Mouse (Mus musculus) heart, postnatal 36 days (tissue): ENCODE measurements around the gene Unc93b1. TPM values are rescaled to one million over a fixed set of nuclear protein-coding genes. Genes with fewer than 3 reads are reported as not detected.
"Not testable (repeated sequence)": the region's sequence is repeated elsewhere in the genome, so short reads cannot be mapped to it uniquely, and the experiment has no call there.

Experiments
- DNase-seq, 2 experiments: peaks; one replicate each; pipeline ENCODE4 v3.0.0; 2021 to 2022
- intact Hi-C: fragments of 180-260 bp; cut with DNase I; formaldehyde crosslinking; loops from one replicate; pipeline ENCODE4 v1.15.1; 2025
- total RNA-seq, 2 experiments: library from RNA; stranded (reverse); gene quantifications; 2 replicates each; pipeline ENCODE4 v1.2.3; 2021

Gene Unc93b1
- total RNA-seq, 2 experiments from 2014 or later, result 16.9 to 20.6 TPM

GRCm38 (mm10) chr19:3942986-3943735 lies 8.2 kb downstream of the Unc93b1 start:
- DNase-seq, result no peak

DNA sequence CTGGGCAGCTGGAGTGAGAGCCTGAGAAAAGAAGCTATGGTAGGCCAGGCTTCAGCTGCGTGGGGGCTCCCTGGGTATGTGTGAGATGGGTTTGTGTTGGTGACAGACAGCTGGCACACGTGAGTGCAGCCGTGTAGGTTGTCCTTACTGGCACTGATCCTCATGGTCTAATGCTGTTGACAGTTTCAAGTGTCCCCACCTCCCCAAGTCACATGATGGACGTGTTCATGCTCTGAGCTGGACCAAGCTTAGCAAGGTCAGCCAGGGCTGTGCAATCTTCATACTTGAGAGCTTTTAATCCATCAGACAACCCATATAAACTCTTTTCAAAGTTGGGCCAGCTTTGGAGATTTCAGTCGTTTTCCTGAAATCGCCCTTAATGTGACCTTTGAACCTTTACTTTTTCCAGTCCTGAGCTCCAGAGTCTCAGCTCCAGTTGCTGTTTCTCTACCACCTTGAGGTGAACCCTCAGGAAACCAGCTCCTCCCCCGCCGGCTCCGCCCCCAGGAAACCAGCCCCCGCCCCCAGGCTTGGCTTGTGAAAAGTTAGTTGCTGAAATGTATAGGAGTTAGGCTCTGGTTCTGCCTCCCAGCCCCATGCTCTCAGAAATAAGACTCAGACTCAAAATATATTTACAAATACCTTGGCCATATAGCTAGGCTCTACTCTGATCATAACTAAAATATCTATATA lies 11.0 kb downstream of the Unc93b1 start:
- DNase-seq, result no peak
- intact Hi-C loops, result loop anchor here (1.0 kb wide), 2 partner anchors 34 to 69 kb away; no protein-coding TSS in a partner anchor

More at GRCm38 (mm10) chr19:3942986-3943735, 8.2 kb downstream of the Unc93b1 start:
- intact Hi-C loops, result no loop called here

DNA sequence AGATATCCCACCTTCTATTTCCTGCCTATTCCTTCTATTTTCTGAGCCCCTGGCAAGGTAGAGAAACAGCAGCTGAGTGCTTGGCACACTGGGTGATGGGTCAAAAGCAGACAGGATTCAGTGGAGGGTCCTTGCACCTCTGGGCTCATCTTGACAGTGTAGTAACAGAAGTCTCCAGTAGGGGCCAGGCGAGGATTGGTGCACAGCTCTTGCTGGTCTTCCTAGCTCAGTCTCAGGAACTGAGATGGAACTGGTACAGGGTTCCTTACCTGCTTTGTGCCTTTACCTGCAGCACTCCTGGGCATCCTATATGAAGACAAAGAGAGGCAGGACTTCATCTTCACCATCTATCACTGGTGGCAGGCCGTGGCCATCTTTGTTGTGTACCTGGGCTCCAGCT lies 11.7 kb downstream of the Unc93b1 start:
- DNase-seq, result peak; percentile 73 to 74
- intact Hi-C loops, result loop anchor here (1.0 kb wide), 2 partner anchors 34 to 69 kb away; no protein-coding TSS in a partner anchor

DNA sequence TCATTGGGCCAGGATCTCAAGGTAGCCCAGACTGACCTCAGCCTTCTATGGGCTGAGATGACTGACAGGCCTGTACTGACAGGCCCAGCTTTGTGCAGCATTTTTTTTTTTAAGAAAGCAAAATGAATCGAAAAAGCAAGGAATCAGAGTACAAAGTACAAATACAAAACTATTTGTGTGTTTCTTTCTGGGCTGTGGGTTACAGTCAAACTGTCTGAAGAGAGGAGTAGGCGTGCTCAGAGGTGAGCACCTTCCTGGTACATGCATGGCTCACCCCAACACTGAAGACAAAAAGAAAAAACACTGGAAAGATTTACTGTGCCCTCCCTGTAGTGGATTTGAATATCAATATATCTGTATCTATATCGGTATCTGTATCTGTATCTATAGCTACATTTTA lies 12.8 kb downstream of the Unc93b1 start:
- intact Hi-C loops, result no loop called here
- DNase-seq, result no peak

- intact Hi-C loops, result no loop called here
- DNase-seq, result no peak
These were observed 13.6 kb downstream of the Unc93b1 start for GRCm38 (mm10) chr19:3948546-3948945.

- intact Hi-C loops, result no loop called here
- no peak for DNase-seq
These were observed 15.3 kb downstream of the Unc93b1 start for GRCm38 (mm10) chr19:3950331-3950730.

DNA sequence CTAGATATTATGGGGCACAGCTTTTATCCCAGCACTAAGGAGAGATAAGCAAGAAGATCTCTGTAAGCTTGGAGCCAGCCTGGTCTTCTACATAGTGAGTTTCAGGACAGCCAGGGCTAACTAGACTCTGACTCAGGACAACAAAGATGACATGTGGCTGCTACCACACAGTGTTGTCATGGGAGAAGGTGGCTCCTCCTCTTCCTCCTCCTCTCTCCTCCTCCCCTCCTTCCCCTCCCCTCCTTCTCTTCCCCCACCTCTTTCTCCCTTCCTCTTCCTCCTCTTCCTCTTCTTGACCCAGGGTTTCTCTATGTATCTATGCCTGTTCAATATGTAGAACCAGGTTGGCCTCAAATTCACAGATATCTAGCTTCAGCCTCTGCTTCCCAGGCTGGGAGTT lies 16.5 kb downstream of the Unc93b1 start:
- no peak for DNase-seq
- intact Hi-C loops, result no loop called here

GRCm38 (mm10) chr19:3952099-3952498 lies 17.1 kb downstream of the Unc93b1 start:
- no peak for DNase-seq
- intact Hi-C loops, result no loop called here

DNA sequence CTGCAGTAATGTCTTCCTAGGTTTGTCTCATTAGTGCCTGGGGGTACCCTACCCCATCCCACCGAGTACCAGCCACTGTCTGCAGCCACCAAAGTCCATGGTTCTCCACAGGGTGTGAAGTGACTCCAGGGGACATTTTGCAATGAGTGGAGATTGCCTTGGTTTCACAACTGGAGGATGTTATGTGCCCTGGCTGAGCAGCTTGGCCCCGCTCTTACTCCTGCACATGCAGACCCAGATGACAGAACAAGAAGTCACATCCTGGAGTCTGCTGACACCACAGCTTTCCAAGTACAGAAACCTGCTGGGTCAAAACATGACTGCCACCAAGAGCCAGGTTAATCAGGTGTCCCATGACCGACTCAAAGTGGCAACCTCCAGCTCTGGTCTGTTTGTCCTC lies 20.0 kb downstream of the Unc93b1 start:
- intact Hi-C loops, result no loop called here
- DNase-seq, result no peak

DNA sequence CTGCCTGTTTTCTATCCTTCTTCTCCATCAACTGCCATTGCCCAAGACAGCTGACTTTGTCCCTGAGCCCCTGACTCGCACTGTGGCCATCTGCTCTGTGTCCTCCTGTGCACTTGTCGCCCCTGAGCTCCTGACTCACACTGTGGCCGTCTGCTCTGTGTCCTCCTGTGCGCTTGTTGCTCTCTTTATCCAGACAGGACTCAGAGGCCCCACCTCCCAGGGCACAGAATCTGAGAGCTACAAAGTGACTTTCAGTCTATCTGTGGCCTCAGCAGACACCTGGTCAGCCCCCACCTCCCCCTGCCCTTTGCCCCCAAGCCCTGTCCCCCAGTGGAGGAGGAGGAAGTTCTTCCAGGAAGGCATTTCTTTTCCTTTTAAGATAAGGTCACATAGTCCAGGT lies 20.8 kb downstream of the Unc93b1 start:
- DNase-seq, result no peak
- intact Hi-C loops, result no loop called here

DNA sequence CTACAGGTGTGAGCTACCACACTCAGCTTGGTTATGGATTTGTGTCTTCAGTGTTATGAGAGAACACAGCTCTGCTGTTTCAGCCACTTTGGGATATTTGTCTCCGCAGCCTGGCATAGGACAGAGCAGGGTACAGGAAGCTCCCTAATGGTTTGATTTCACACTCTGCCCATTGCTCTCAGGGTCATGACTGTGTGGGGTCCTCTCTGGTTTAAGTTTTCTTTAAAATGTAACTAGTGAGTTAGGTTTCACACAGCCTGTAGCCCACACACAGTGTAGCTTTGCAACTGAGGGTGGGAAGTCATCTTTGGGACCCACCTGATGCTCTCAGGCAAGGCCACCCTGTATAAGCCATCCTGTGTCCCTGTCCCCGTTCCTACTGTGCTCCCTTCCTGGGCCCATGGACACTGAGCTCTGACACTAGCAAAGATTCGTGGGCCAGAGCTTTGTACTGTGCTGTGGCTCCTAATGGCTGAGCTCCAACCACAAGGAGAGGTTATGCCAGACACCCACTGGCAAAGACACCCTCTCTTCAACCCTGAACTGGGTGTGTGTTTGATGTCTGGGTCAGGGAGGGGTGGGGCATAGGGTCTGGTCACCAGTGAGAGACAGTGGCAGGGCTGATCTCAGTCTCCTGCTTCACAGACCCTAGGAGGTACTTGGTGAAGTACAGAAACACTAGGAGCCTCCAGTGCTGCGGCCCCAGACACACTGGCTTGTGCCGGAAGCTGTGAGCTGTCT lies 22.5 kb downstream of the Unc93b1 start:
- DNase-seq, intact Hi-C loops: not testable (repeated sequence)

GRCm38 (mm10) chr19:3958470-3958869 lies 23.5 kb downstream of the Unc93b1 start, which contains the start of gene Aldh3b3:
Gene Aldh3b3 (plus strand): TSS chr19:3958645.
- intact Hi-C loops, result no loop called here
- DNase-seq, result no peak

GRCm38 (mm10) chr19:3959030-3959429 lies 24.0 kb downstream of the Unc93b1 start:
- DNase-seq, result no peak
- intact Hi-C loops, result no loop called here

- intact Hi-C loops, result no loop called here
- DNase-seq, result no peak
These were observed 25.2 kb downstream of the Unc93b1 start for GRCm38 (mm10) chr19:3960211-3960610.

DNA sequence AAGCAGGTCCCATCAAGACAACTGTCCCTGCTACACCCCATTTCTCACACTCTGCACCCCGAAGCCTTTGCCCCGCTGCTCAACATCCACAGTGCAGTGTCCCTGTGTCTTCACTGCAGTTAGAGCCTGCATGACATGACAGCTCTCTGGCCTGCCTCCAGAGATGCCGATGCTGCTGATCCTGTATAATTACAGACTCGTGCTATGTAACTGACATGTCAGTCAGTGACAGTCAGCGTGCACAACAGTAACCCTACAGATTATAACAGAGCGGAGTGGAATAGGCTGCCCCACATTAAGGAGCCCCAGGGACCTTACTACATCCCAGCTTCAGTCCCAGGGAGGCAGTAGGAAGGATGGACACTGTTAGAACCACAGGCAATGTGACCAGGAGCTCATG lies 26.8 kb downstream of the Unc93b1 start:
- intact Hi-C loops, DNase-seq: not testable (repeated sequence)

- DNase-seq, result no peak
- intact Hi-C loops, result no loop called here
These were observed 27.5 kb downstream of the Unc93b1 start for GRCm38 (mm10) chr19:3962469-3962868.

DNA sequence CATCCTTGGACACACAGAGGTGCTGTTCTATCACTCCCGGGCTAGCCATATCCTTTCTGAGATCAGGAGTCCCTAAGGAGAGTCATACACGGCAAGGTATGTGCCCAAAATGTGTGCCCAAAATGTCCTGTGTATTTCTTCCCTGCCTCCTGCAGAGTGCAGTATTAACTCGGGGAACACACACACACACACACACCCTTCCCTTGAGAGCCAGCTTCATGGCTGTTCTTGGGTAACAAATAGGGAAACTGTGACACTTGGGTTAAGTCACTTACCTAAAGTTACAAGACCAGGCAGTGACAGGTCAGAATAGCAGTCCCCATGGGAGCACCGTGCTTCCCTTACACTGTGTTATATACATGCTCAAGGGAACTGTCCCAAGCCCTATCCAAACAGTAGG lies 29.0 kb downstream of the Unc93b1 start:
- intact Hi-C loops, result no loop called here
- no peak for DNase-seq

GRCm38 (mm10) chr19:3966330-3967075 lies 31.5 kb downstream of the Unc93b1 start:
- no peak for DNase-seq
- intact Hi-C loops, result no loop called here

DNA sequence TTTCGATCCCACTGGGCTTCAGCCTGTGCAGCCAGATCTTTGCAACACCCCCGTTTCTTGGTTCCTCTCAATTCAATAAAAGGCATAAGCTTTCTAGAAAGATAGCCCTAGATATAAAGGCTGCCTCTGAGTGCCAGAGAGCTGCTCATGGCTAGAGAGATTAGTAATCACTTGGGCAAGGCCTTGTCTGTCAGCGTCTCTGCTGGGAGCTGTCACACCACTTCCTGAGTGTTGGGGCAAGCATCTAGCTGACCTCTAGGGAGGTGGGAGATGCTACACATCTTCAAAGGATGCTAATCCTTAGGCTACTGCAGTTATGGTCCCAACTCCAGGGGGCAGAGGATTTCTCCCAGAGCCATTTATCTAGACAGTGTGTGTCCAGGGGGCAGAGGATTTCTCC lies 32.3 kb downstream of the Unc93b1 start:
- intact Hi-C loops, result no loop called here
- no peak for DNase-seq

- intact Hi-C loops, result no loop called here
- no peak for DNase-seq
These were observed 37.2 kb downstream of the Unc93b1 start, which contains the start of gene Aldh3b2 for GRCm38 (mm10) chr19:3972229-3972628. Gene Aldh3b2 (plus strand): TSS chr19:3972328.
